Mouse (Mus musculus) frontal cortex, adult 2 months (tissue): ENCODE measurements around the gene Ptprc. TPM values are rescaled to one million over a fixed set of nuclear protein-coding genes. Genes with fewer than 3 reads are reported as not detected.

Experiments used
- DNase-seq, 2 experiments: peaks; one replicate each; pipeline ENCODE4 v3.0.0; 2022; ENCODE audit warnings: low spot score in 1 of 2; ENCODE audit errors: extremely low spot score in 1 of 2
- polyA plus RNA-seq: library from polyadenylated mRNA; depleted of rRNA; stranded (reverse); fragments of >200 nt; gene quantifications from 2 replicates; pipeline ENCODE4 v1.2.3, GENCODE M21; 2012

Ptprc gene
- polyA plus RNA-seq, 1 experiment, result 2.6 TPM

GRCm38 (mm10) chr1:138154185-138154785, 21.2 kb downstream of the Ptprc start:
- no peak for DNase-seq

GRCm38 (mm10) chr1:138153126-138153525, 22.4 kb downstream of the Ptprc start:
- DNase-seq, result no peak

GRCm38 (mm10) chr1:138148844-138149243, 26.7 kb downstream of the Ptprc start:
- peak; percentile 73 to 84 for DNase-seq

GRCm38 (mm10) chr1:138145571-138145970, 29.9 kb downstream of the Ptprc start:
- DNase-seq, result no peak

GRCm38 (mm10) chr1:138145148-138145547, 30.4 kb downstream of the Ptprc start:
- DNase-seq, result no peak

- DNase-seq, result peak in 1 of 2 experiments; percentile 15
These were observed 31.1 kb downstream of the Ptprc start for GRCm38 (mm10) chr1:138144365-138144764.

- DNase-seq, result no peak
These were observed 34.7 kb downstream of the Ptprc start for GRCm38 (mm10) chr1:138140769-138141168.

GRCm38 (mm10) chr1:138137696-138138095, 37.8 kb downstream of the Ptprc start:
- DNase-seq, result no peak

- DNase-seq, result no peak
These were observed 38.4 kb downstream of the Ptprc start for GRCm38 (mm10) chr1:138137024-138137577.

GRCm38 (mm10) chr1:138136373-138136779, 39.1 kb downstream of the Ptprc start:
- peak; percentile 53 to 76 for DNase-seq

- DNase-seq, result no peak
These were observed 39.7 kb downstream of the Ptprc start for GRCm38 (mm10) chr1:138135637-138136372.

GRCm38 (mm10) chr1:138135117-138135516, 40.4 kb downstream of the Ptprc start:
- DNase-seq, result no peak

GRCm38 (mm10) chr1:138134324-138134723, 41.2 kb downstream of the Ptprc start:
- DNase-seq, result no peak

- no peak for DNase-seq
These were observed 43.8 kb downstream of the Ptprc start for GRCm38 (mm10) chr1:138131739-138132138.

- peak in 1 of 2 experiments; percentile 64 for DNase-seq
These were observed 45.4 kb downstream of the Ptprc start for GRCm38 (mm10) chr1:138130145-138130544.

GRCm38 (mm10) chr1:138126843-138127242, 48.7 kb downstream of the Ptprc start:
- peak in 1 of 2 experiments; percentile 16 for DNase-seq

GRCm38 (mm10) chr1:138125281-138125680, 50.2 kb downstream of the Ptprc start:
- no peak for DNase-seq

- DNase-seq, result peak in 1 of 2 experiments; percentile 15
These were observed 51.6 kb downstream of the Ptprc start for GRCm38 (mm10) chr1:138123866-138124265.

- no peak for DNase-seq
These were observed 55.6 kb downstream of the Ptprc start for GRCm38 (mm10) chr1:138119895-138120294.

- no peak for DNase-seq
These were observed 82.3 kb downstream of the Ptprc start for GRCm38 (mm10) chr1:138093219-138093618.

GRCm38 (mm10) chr1:138085810-138086209, 89.7 kb downstream of the Ptprc start:
- DNase-seq, result peak in 1 of 2 experiments; percentile 43

GRCm38 (mm10) chr1:138083707-138084106, 91.8 kb downstream of the Ptprc start:
- DNase-seq, result no peak
